Mouse (Mus musculus) large intestine, adult 2 months (tissue): ENCODE data around the gene Nlrp10. TPM values are rescaled to one million over a fixed set of nuclear protein-coding genes. Genes with fewer than 3 reads are reported as not detected.

Experiments used
- DNase-seq: peaks from one replicate; pipeline ENCODE4 v3.0.0-alpha.2; 2012; ENCODE audit warnings: low read depth, low spot score
- WGBS: fragments of 180-500 bp; shearing (Covaris S2); methylation state at CpG from one replicate; pipeline ENCODE4 v1.1.7; 2018; 5-methylcytosine and 5-hydroxymethylcytosine counted together
- polyA plus RNA-seq: library from polyadenylated mRNA; depleted of rRNA; stranded (reverse); fragments of >200 nt; gene quantifications from 2 replicates; pipeline ENCODE4 v1.2.3, GENCODE M21; 2012; rRNA removed

The Nlrp10 gene
- 0.06 and 0.14 TPM in 2 replicates for polyA plus RNA-seq

DNA sequence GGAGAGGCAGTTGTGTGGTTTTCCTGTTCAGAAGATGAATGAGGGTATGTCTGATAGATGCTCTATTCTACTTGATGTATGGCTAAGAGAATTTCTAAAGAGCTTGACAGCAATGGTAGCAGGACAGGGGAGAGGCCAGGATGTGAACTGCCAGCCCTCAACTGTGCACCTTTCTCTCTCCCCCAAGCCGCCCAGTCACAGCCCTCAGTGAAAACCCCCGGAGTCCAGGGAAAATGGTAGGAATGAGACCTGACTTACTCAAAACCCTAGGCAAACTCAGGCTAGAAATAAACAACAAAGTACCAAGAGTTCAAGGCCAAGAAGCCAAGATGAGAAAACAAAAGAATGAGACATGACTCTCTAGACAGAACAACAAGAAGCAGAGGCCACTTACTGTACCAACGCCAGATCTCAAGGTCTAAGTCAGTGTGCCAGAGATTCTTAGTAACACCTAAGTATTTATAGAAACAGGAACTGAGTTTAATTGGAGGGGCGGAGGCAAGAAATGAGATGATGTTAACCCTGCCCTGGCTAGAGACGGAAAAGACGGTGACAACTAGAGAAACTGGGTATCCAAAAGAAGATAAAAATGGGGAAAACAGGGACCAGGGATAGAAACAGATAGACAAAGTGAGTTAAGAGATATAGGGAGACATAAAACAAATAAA lies at the start of gene Nlrp10:
Nlrp10 (minus strand) TSS at position 453 of the 668 bp plus-strand sequence.
- DNase-seq = peak; percentile 42
- 46% methylated on average over 6 of the region's 6 CpGs for WGBS

DNA sequence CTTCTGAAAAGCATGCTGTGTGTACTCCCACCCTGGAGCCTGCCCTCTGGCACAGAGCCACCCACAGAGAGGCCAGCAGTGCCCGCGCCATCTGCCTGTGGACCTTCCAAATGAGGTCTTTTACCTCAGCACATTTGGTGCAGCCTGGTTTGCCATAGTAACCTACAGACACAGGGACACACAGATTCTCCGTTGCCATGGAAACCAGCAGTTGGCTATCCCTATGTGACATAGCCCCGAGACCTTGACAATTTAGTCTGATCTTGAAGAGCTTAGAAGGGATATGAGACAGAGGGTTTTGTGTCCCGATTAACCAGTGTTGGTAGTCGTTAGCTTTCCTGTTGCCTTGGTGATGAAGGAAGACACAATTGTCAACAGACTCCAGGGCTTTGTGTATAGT lies 42.3 kb upstream of the Nlrp10 start:
- 64% methylated on average over 6 of the region's 6 CpGs for WGBS
- no peak for DNase-seq

DNA sequence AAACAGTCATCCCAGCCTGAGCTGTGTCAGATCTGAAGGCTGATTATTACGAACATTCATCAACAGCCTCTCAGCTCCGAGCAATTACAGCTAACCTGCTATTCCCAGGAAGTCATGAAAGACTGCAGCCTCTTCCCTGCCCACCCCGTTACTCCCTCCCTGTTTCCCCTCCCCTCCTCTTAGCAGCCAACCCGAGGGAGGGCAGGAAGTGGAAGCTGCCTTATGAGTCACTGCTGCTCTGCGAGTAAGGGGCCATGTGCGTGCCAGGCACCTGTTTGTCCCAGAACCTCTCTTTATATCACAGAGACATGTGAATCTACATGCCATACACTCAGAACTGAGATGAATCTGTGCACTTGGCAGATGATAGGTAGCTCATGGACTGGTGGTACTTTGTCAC lies 38.2 kb upstream of the Nlrp10 start:
- DNase-seq = no peak
- 25% methylated on average over 6 of the region's 6 CpGs for WGBS

- WGBS = 26% methylated on average over 7 of the region's 7 CpGs
- DNase-seq = no peak
Observed at GRCm38 (mm10) chr7:108966742-108967362, 36.9 kb upstream of the Nlrp10 start.

- no peak for DNase-seq
- whole genome bisulfite sequencing = 16% methylated on average over 2 of the region's 2 CpGs
Observed at GRCm38 (mm10) chr7:108965968-108966367, 36.0 kb upstream of the Nlrp10 start.

DNA sequence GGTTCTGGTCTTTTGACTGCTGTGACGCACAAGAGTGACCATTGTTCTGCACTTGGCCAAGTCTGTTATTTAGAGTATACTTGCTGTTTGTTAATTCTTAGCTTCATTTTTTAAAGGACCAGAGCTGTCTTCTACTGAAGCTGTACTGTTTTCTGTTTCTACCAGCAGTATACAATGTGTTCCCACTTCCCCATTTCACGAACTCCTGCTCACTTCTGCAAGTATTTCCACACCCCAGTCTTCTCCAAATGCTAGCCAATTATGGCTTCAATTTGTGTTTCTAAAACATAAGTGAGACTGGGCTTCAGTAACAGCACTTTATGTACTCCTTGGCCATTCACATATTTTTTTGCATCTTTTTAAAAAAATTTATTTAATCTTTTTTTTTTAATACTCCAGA lies 27.8 kb upstream of the Nlrp10 start:
- 67% methylated on average over 2 of the region's 2 CpGs for WGBS
- no peak for DNase-seq

- DNase-seq = no peak
- 46% methylated on average over 4 of the region's 4 CpGs for WGBS
Observed at GRCm38 (mm10) chr7:108954185-108954584, 24.2 kb upstream of the Nlrp10 start.

DNA sequence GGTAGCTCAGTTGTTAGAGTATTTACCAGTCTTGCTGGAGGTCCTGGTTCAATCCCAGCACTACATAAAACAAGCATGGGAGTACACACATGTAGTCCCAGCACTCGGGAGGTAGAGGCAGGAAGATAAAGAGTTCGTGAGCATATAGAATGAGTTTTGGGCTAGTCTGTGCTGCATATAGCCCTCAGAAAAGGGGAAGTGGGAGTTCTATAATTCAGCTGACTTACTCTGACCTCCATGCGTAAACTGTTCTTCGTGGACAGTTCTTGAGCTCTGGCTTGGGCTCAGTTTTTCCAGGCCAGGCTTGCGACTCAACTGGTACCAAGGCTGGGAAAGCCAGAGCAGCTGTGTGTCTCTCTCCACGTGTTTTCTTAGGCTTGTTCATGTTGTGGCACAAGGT lies 22.8 kb upstream of the Nlrp10 start:
- WGBS = 71% methylated on average over 6 of the region's 6 CpGs
- no peak for DNase-seq

- no peak for DNase-seq
- WGBS = 2% methylated on average over 52 of the region's 52 CpGs
Observed at GRCm38 (mm10) chr7:108950762-108951331, 20.9 kb upstream of the Nlrp10 start.

- 2% methylated on average over 44 of the region's 44 CpGs for WGBS
- no peak for DNase-seq
Observed at GRCm38 (mm10) chr7:108950312-108950761, 20.4 kb upstream of the Nlrp10 start, which contains the start of gene Tub. Gene Tub (plus strand): TSS chr7:108950338.

GRCm38 (mm10) chr7:108949301-108949700 lies 19.3 kb upstream of the Nlrp10 start:
- no peak for DNase-seq
- WGBS = 49% methylated on average over 2 of the region's 2 CpGs

DNA sequence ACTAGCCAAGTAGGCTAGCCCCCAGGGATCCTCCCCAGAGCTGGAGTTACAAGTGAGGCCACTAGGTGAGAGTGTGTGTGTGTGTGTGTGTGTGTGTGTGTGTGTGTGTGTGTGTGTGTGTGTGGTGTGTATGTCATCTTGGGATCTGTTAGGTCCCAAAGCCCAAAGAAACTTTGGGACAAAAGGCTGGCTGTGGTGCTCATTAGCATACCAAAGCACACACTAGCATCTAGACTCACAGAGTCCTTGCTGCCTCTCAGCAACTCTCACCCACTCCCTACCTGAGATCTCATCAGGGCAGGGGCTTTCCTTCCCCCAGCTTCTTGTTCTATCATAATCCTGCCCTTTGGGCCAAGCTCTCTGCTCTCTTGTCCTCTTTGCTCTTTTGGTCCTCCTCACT lies 18.6 kb upstream of the Nlrp10 start:
- no peak for DNase-seq

DNA sequence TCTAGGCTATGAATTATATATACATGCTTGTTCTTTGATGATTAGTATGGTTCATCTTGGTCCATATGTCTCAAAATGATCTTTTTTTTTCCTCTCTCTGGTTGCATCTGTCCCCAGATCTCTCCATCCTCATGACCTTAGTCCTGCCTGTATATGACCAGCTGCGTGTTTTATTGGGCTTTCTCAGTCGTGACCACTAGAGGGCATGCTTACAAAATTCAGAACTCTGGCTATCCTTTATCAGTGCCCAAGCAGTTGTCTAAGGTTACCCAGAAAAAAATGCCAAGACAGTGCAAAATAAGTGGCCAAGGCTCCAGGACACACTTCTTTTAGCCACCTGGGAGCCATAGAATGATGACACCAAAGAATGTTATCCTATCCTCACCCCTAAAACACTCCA lies 14.0 kb upstream of the Nlrp10 start:
- 4% methylated on average over 2 of the region's 2 CpGs for WGBS
- no peak for DNase-seq

DNA sequence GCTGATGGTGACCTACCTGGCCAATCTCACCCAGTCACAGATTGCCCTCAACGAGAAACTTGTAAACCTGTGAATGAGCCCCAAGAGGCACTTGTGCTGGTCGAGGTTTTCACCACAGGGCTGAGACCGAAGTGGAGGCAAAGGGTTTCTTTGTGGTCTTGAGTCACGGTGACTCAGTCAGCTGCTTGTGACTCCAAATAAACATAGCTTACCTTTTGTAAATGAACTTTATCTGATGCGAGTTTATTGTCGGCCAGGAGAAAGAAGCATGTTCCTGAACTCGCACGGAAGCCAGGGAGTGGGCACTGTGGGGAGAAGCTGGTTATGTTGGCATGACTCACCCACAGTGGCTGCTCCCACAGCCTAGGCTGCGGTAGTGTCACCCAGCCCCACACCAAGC lies 11.5 kb upstream of the Nlrp10 start:
- no peak for DNase-seq
- WGBS = 85% methylated on average over 9 of the region's 9 CpGs

GRCm38 (mm10) chr7:108936591-108936990 lies 6.6 kb upstream of the Nlrp10 start:
- 95% methylated on average over 4 of the region's 4 CpGs for WGBS
- no peak for DNase-seq

DNA sequence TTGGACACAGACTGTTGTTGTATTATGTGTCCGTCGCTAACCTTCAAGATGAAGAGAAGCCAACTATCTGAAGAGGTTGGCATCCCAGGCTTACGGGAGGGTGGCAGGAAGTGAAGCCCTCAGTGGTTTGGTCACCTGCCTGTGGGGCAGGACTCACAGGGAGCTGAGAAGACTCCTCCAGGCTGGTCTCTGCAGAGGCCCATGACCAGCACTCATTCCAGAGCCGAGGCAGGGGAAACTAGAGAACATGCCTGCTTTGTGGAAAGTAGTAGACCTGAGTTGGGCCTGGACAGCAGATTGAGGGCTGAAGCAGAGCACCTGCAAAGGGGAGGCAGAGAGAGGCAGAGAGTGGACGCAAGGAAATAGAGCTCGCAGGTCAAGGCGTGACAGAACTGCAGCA lies 5.4 kb upstream of the Nlrp10 start:
- DNase-seq = no peak
- 68% methylated on average over 7 of the region's 7 CpGs for WGBS

GRCm38 (mm10) chr7:108934836-108935235 lies 4.9 kb upstream of the Nlrp10 start:
- WGBS = under 1% methylated on average over 8 of the region's 8 CpGs
- DNase-seq = no peak

GRCm38 (mm10) chr7:108933794-108934731 lies 4.1 kb upstream of the Nlrp10 start, which contains the start of gene Eif3f:
Gene Eif3f (plus strand): TSS chr7:108934417.
- peak; percentile 93 for DNase-seq
- 2% methylated on average over 50 of the region's 50 CpGs for WGBS

GRCm38 (mm10) chr7:108928280-108929188 lies 1.4 kb downstream of the Nlrp10 start:
- no peak for DNase-seq

More at GRCm38 (mm10) chr7:108928280-108929188, 1.4 kb downstream of the Nlrp10 start:
- 72% methylated on average over 11 of the region's 11 CpGs for WGBS
